Mouse (Mus musculus) midbrain, embryonic 16.5 days (tissue): Measurements from ENCODE around the gene Ptpn5. TPM values are rescaled to one million over a fixed set of nuclear protein-coding genes. Genes with fewer than 3 reads are reported as not detected.

Experiments
- microRNA-seq: library from miRNA; unstranded; fragments of <30 nt; microRNA quantifications from one replicate; pipeline ENCODE4, GENCODE M21; 2017
- polyA plus RNA-seq: library from polyadenylated mRNA; unstranded; fragments of >200 nt; fragmentation: Nextera tagmentation; extraction: Ambion mirVana; gene quantifications from 2 replicates; pipeline ENCODE4 v1.2.1, GENCODE M21; 2015

Ptpn5 gene
- polyA plus RNA-seq, 1 experiment from 2014 or later: 194 TPM

Small RNA genes lying within 50 kb of the gene (microRNA-seq; reads per million reads assigned to microRNA genes)
- 0.86 reads per million for gene Mir7056

Other genes starting within 250 kb of the Ptpn5 start
- 372 and 375 TPM in 2 replicates for gene Tsg101, start 213.7 kb downstream of the Ptpn5 start, polyA plus RNA-seq
- gene Uevld, start 175.2 kb downstream of the Ptpn5 start, polyA plus RNA-seq: 5.3 and 6.0 TPM in 2 replicates
- gene Gm9999, start 150.1 kb downstream of the Ptpn5 start, polyA plus RNA-seq: not detected in 2 replicates
- gene Spty2d1, start 125.3 kb downstream of the Ptpn5 start, polyA plus RNA-seq: 7.4 and 8.5 TPM in 2 replicates
- gene Tmem86a, start 83.1 kb downstream of the Ptpn5 start, polyA plus RNA-seq: 22.9 and 24.1 TPM in 2 replicates
- not detected in 2 replicates for gene Mrgpra6, start 71.2 kb upstream of the Ptpn5 start, polyA plus RNA-seq
- gene Mrgpra9, start 119.2 kb upstream of the Ptpn5 start, polyA plus RNA-seq: not detected in 2 replicates
- gene Mrgpra1, start 220.6 kb upstream of the Ptpn5 start, polyA plus RNA-seq: not detected in 2 replicates